Mouse (Mus musculus) CH12.LX (cell line): Measurements from ENCODE around the gene Figla. TPM values are rescaled to one million over a fixed set of nuclear protein-coding genes. Genes with fewer than 3 reads are reported as not detected.
A peak's percentile ranks its signal among the peaks of the same experiment; 100 is the strongest.

Experiments
- DNase-seq: peaks from one replicate; pipeline ENCODE4 v3.0.0-alpha.2; 2013; ENCODE audit errors: extremely low read depth
- H3K27ac ChIP-seq: 2 replicates; pipeline ENCODE4 v1.5.1; 2012; ENCODE audit warnings: low read depth, mild to moderate bottlenecking, control low read depth, moderate library complexity; ENCODE audit not compliant: insufficient read depth
- H3K27me3 ChIP-seq: replicated peaks from 2 replicates; pipeline ENCODE3; 2012; ENCODE audit warnings: inconsistent platforms
- H3K36me3 ChIP-seq, 2 experiments: replicated peaks in 1 of 2; 2 replicates each; pipeline versions ENCODE3 to v1.6.1; 2012; ENCODE audit warnings: inconsistent platforms in 1 of 2, low read length in 1 of 2, mild to moderate bottlenecking in 1 of 2, mixed read lengths in 1 of 2, moderate library complexity in 1 of 2; ENCODE audit not compliant: control insufficient read depth in 1 of 2, insufficient read depth in 1 of 2
- H3K4me1 ChIP-seq, 2 experiments: 2 replicates each; pipeline ENCODE4 v1.6.1; 2012; ENCODE audit warnings: inconsistent platforms in 1 of 2, moderate library complexity in 1 of 2; ENCODE audit not compliant: insufficient read depth in 2 of 2, control insufficient read depth in 1 of 2
- H3K4me2 ChIP-seq: 2 replicates; pipeline ENCODE4 v1.6.1; 2012; ENCODE audit warnings: low read depth, mild to moderate bottlenecking, control low read depth; ENCODE audit not compliant: poor library complexity, insufficient read depth, severe bottlenecking
- H3K4me3 ChIP-seq, 3 experiments: fragments of 150-350 bp in 1 of 3; sonication (generic) in 1 of 3; replicated peaks in 1 of 3; 2 replicates each; pipeline versions ENCODE3 to v1.5.1; 2011 to 2012; ENCODE audit warnings: low read depth in 2 of 3, low read length in 2 of 3, mild to moderate bottlenecking in 2 of 3, moderate library complexity in 2 of 3, control low read depth in 1 of 3, improper control_type of control experiment in 1 of 3, inconsistent platforms in 1 of 3, mixed read lengths in 1 of 3; ENCODE audit not compliant: poor library complexity in 1 of 3
- H3K79me2 ChIP-seq: replicated peaks from 2 replicates; pipeline ENCODE4 v1.6.1; 2012; ENCODE audit warnings: mild to moderate bottlenecking, moderate library complexity; ENCODE audit not compliant: control insufficient read depth, poor library complexity, insufficient read depth, severe bottlenecking; ENCODE audit errors: extremely low read depth
- H3K9ac ChIP-seq: 2 replicates; pipeline ENCODE4 v1.6.1; 2012; ENCODE audit warnings: low read depth, mild to moderate bottlenecking, control low read depth, moderate library complexity; ENCODE audit not compliant: insufficient read depth
- H3K9me3 ChIP-seq: replicated peaks from 2 replicates; pipeline ENCODE3; 2012; ENCODE audit warnings: low read length, inconsistent platforms, mixed read lengths
- CHD2 ChIP-seq: IDR thresholded peaks from 2 replicates; pipeline ENCODE4 v1.6.1; 2011; ENCODE audit warnings: low read length, improper control_type of control experiment
- E2F4 ChIP-seq: IDR thresholded peaks from 2 replicates; pipeline ENCODE4 v1.6.1; 2011; ENCODE audit warnings: low read depth, low read length, improper control_type of control experiment; ENCODE audit not compliant: insufficient replicate concordance
- ETS1 ChIP-seq: conservative IDR thresholded peaks from 2 replicates; pipeline ENCODE4 v1.6.1; 2012; ENCODE audit warnings: low read depth, mild to moderate bottlenecking, inconsistent platforms, low read length, improper control_type of control experiment, moderate library complexity
- IRF4 ChIP-seq: IDR thresholded peaks from 2 replicates; pipeline ENCODE4 v1.6.1; 2014; ENCODE audit warnings: low read depth, mild to moderate bottlenecking, inconsistent platforms, low read length, improper control_type of control experiment
- JUND ChIP-seq: conservative IDR thresholded peaks from 2 replicates; pipeline ENCODE4 v1.6.1; 2011; ENCODE audit warnings: low read depth, low read length, improper control_type of control experiment
- KAT2A ChIP-seq: IDR thresholded peaks from 2 replicates; pipeline ENCODE4 v1.6.1; 2012; ENCODE audit warnings: low read length, improper control_type of control experiment, inconsistent platforms; ENCODE audit not compliant: insufficient replicate concordance
- MAFK ChIP-seq: IDR thresholded peaks from 2 replicates; pipeline ENCODE4 v1.6.1; 2011; ENCODE audit warnings: low read length, improper control_type of control experiment; ENCODE audit not compliant: insufficient replicate concordance
- MAZ ChIP-seq: IDR thresholded peaks from 2 replicates; pipeline ENCODE4 v1.6.1; 2012; ENCODE audit warnings: low read depth, mild to moderate bottlenecking, inconsistent platforms, low read length, improper control_type of control experiment, moderate library complexity
- MYC ChIP-seq: IDR thresholded peaks from 2 replicates; pipeline ENCODE4 v1.6.1; 2011; ENCODE audit warnings: low read depth, mild to moderate bottlenecking, improper control_type of control experiment, low read length
- SMC3 ChIP-seq: IDR thresholded peaks from 2 replicates; pipeline ENCODE4 v1.6.1; 2011; ENCODE audit warnings: low read depth, low read length, improper control_type of control experiment
- UBTF ChIP-seq: IDR thresholded peaks from 2 replicates; pipeline ENCODE4 v1.6.1; 2012; ENCODE audit warnings: low read depth, mild to moderate bottlenecking, inconsistent platforms, low read length, improper control_type of control experiment, moderate library complexity
- ZC3H11A ChIP-seq: IDR thresholded peaks from 2 replicates; pipeline ENCODE4 v1.6.1; 2012; ENCODE audit warnings: low read depth, mild to moderate bottlenecking, inconsistent platforms, low read length, improper control_type of control experiment
- ZMIZ1 ChIP-seq: IDR thresholded peaks from 2 replicates; pipeline ENCODE4 v1.6.1; 2012; ENCODE audit warnings: low read depth, mild to moderate bottlenecking, inconsistent platforms, low read length, improper control_type of control experiment
- dilution Hi-C: fragments of 300-500 bp; cut with MboI; formaldehyde crosslinking; loops from 2 replicates; pipeline ENCODE4 v1.14.3; 2020; ENCODE audit warnings: low sequenced_read_pairs; ENCODE audit not compliant: extremely low pct_unique_long_range_greater_than_20kb, extremely low pct_ligation_motif_present
- in situ Hi-C: fragments of 300-500 bp; cut with MboI; formaldehyde crosslinking; loops from 3 replicates; pipeline ENCODE4 v1.14.3; 2019; ENCODE audit warnings: low sequenced_read_pairs, low pct_ligation_motif_present, low pct_unique_long_range_greater_than_20kb, mixed read lengths
- polyA plus RNA-seq: library from polyadenylated mRNA; unstranded; fragments of >175 nt; gene quantifications from 2 replicates; pipeline ENCODE4 v1.2.1, GENCODE M21; 2012; ENCODE audit warnings: low read depth; ENCODE audit not compliant: insufficient read length
- total RNA-seq, 2 experiments: library from RNA; depleted of rRNA; stranded (reverse); fragments of 300-350 nt in 1 of 2; fragments of >200 nt in 1 of 2; gene quantifications; 2 replicates each; pipeline ENCODE4 v1.2.3; 2012 to 2014

Gene Figla
- total and polyA plus RNA-seq, 3 experiments, result not detected

- no peak for TF ChIP-seq MAZ
Measured at GRCm38 (mm10) chr6:86053099-86053498, 37.1 kb downstream of the Figla start (continued).

DNA sequence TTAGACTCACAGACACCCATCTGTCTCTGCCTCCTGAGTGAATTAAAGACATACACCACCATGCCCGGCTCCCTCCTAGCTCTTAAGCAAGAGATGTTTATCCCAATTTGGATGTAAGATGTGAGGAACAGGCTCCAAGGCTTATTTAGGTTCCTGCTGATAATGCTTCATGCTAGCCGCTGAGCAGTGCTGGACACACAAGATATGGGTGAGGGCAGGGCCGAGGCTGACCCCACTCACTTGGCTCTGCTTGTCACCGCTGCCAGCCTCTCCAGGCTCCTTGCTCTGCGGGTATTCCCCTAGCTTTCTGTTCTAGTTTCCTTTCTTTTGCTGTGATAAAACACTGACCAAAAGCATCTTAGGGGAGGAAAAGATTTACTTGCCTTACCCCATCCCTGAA is 37.6 kb downstream of the Figla start:
- Histone ChIP-seq H3K9me3 (no peaks in the 10 kb centered on the region), H3K4me2 (no peak overlapping the region), H3K79me2 (no peaks in the 10 kb centered on the region), H3K36me3 (no peaks in the 10 kb centered on the region), H3K27me3 (peaks cover 3% of the 10 kb centered on the region), H3K4me3 (no peak overlapping the region), H3K27ac (no peak overlapping the region), H3K4me1 (peaks cover 0 to 29% of the 10 kb centered on the region in 2 experiments; a peak in 2 of 4 replicates), H3K9ac (no peak overlapping the region)
- TF ChIP-seq E2F4, result no peak
- dilution Hi-C loops, result no loop called here
- in situ Hi-C loops, result no loop called here
- DNase-seq, result no peak

GRCm38 (mm10) chr6:86058475-86058874 is 42.5 kb downstream of the Figla start:
- peak; percentile 40 for DNase-seq
- no peak overlapping the region for H3K4me3 ChIP-seq
- H3K9ac ChIP-seq, result no peak overlapping the region
- H3K4me1 ChIP-seq, result peaks cover 0 to 25% of the 10 kb centered on the region in 2 experiments; a peak in 2 of 4 replicates
- TF ChIP-seq UBTF, result no peak
- peak; percentile 56 for TF ChIP-seq IRF4
- TF ChIP-seq KAT2A, result no peak
- 0 out of 2 replicates have a peak, but pooled peaks have one; percentile 15 for TF ChIP-seq JUND
- H3K4me2 ChIP-seq, result no peak overlapping the region
- dilution Hi-C loops, result no loop called here
- in situ Hi-C loops, result no loop called here
- no peaks in the 10 kb centered on the region for H3K36me3 ChIP-seq
- peaks cover 3% of the 10 kb centered on the region for H3K27me3 ChIP-seq
- no peaks in the 10 kb centered on the region for H3K79me2 ChIP-seq
- H3K9me3 ChIP-seq, result no peaks in the 10 kb centered on the region
- no peak overlapping the region for H3K27ac ChIP-seq

- Histone ChIP-seq H3K4me2 (no peak overlapping the region), H3K27ac (no peak overlapping the region), H3K9me3 (no peaks in the 10 kb centered on the region), H3K9ac (no peak overlapping the region), H3K4me1 (peaks cover 0 to 17% of the 10 kb centered on the region in 2 experiments; a peak in 2 of 4 replicates), H3K79me2 (no peaks in the 10 kb centered on the region), H3K27me3 (peaks cover 4% of the 10 kb centered on the region), H3K4me3 (no peak overlapping the region), H3K36me3 (no peaks in the 10 kb centered on the region)
- in situ Hi-C loops, result no loop called here
- dilution Hi-C loops, result no loop called here
- TF ChIP-seq MAFK, result no peak
- TF ChIP-seq CHD2, result no peak
- no peak for TF ChIP-seq ZC3H11A
- TF ChIP-seq SMC3, result no peak
- no peak for TF ChIP-seq UBTF
- TF ChIP-seq ETS1, result no peak
- TF ChIP-seq KAT2A, result no peak
- TF ChIP-seq JUND, result no peak
- TF ChIP-seq MYC, result no peak
- TF ChIP-seq ZMIZ1, result no peak
- no peak for DNase-seq
Measured at GRCm38 (mm10) chr6:86059151-86059853, 43.3 kb downstream of the Figla start.
